Mouse (Mus musculus): Measurements from ENCODE around the gene Zfp975. TPM values are rescaled to one million over a fixed set of nuclear protein-coding genes. Genes with fewer than 3 reads are reported as not detected.

The Zfp975 gene
- polyA plus RNA-seq (2017; shearing (Covaris generic)) = 1 to 10 TPM; 2.0 to 2.6 TPM

GRCm38 (mm10) chr7:42692362-42693158, at the start of gene Zfp975:
Gene Zfp975 (minus strand): TSS chr7:42692742.

GRCm38 (mm10) chr7:42726917-42727316, 34.4 kb upstream of the Zfp975 start, which contains the start of gene Gm17067:
Gene Gm17067 (minus strand): TSS chr7:42727017.

GRCm38 (mm10) chr7:42642152-42643115, 50.1 kb downstream of the Zfp975 start, which contains the start of gene Zfp976:
Gene Zfp976 (minus strand): TSS chr7:42642588.

Other genes starting within 250 kb of the Zfp975 start
- gene 4933421I07Rik, start 244.6 kb downstream of the Zfp975 start, polyA plus RNA-seq (2017; shearing (Covaris generic)) = not detected
- 10 to 100 TPM; 22.8 to 24.2 TPM for gene Zfp141, start 187.0 kb downstream of the Zfp975 start, polyA plus RNA-seq (2017; shearing (Covaris generic))
- not detected for gene Gm21028, start 114.2 kb downstream of the Zfp975 start, polyA plus RNA-seq (2017; shearing (Covaris generic))
- gene Zfp977, start 100.2 kb downstream of the Zfp975 start, polyA plus RNA-seq (2017; shearing (Covaris generic)) = not detected
- gene Zfp976, start 50.2 kb downstream of the Zfp975 start, polyA plus RNA-seq (2017; shearing (Covaris generic)) = under 1 TPM in 1 of 2 experiments, not detected in 1; 0.39 TPM
- gene Gm17067, start 34.3 kb upstream of the Zfp975 start, polyA plus RNA-seq (2017; shearing (Covaris generic)) = under 1 TPM in 1 of 2 experiments, not detected in 1; 0.16 TPM
- gene Vmn2r62, start 100.8 kb upstream of the Zfp975 start, polyA plus RNA-seq (2017; shearing (Covaris generic)) = under 1 TPM in 1 of 2 experiments, not detected in 1; 0.06 TPM
- gene Gm2381, start 174.5 kb upstream of the Zfp975 start, polyA plus RNA-seq (2017; shearing (Covaris generic)) = not detected
- gene Vmn2r63, start 241.1 kb upstream of the Zfp975 start, polyA plus RNA-seq (2017; shearing (Covaris generic)) = under 1 TPM; 0.04 to 0.12 TPM